Mouse (Mus musculus) MEL (cell line): Measurements from ENCODE around the gene Shc4. TPM values are rescaled to one million over a fixed set of nuclear protein-coding genes. Genes with fewer than 3 reads are reported as not detected.

Experiments
- DNase-seq: peaks from one replicate; pipeline ENCODE4 v3.0.0; 2011; ENCODE audit warnings: low read depth, low spot score
- H3K27ac ChIP-seq: 2 replicates; pipeline ENCODE4 v1.5.1; 2012; ENCODE audit warnings: low read depth, mild to moderate bottlenecking, control low read depth, low read length, moderate library complexity; ENCODE audit not compliant: control insufficient read depth
- H3K27me3 ChIP-seq, 2 experiments: fragments of 150-350 bp in 1 of 2; sonication (generic) in 1 of 2; 2 replicates each; pipeline ENCODE4 v1.6.1; 2012; ENCODE audit warnings: low read length in 2 of 2, mild to moderate bottlenecking in 2 of 2, improper control_type of control experiment in 1 of 2, moderate library complexity in 1 of 2; ENCODE audit not compliant: insufficient read depth in 2 of 2, control insufficient read depth in 1 of 2
- H3K36me3 ChIP-seq, 2 experiments: 2 replicates each; pipeline ENCODE4 v1.6.1; 2012 to 2014; ENCODE audit warnings: low read length in 2 of 2, improper control_type of control experiment in 1 of 2, inconsistent platforms in 1 of 2, mild to moderate bottlenecking in 1 of 2; ENCODE audit not compliant: insufficient read depth in 2 of 2, control insufficient read depth in 1 of 2
- H3K4me1 ChIP-seq, 2 experiments: fragments of 150-350 bp in 1 of 2; sonication (generic) in 1 of 2; 2 replicates each; pipeline ENCODE4 v1.6.1; 2012; ENCODE audit warnings: low read length in 2 of 2, improper control_type of control experiment in 1 of 2, mild to moderate bottlenecking in 1 of 2; ENCODE audit not compliant: insufficient read depth in 2 of 2, control insufficient read depth in 1 of 2
- H3K4me3 ChIP-seq, 2 experiments: fragments of 150-350 bp in 1 of 2; sonication (generic) in 1 of 2; 2 replicates each; pipeline ENCODE4 v1.5.1; 2012; ENCODE audit warnings: low read depth in 2 of 2, low read length in 2 of 2, mild to moderate bottlenecking in 2 of 2, moderate library complexity in 2 of 2, control low read depth in 1 of 2, improper control_type of control experiment in 1 of 2; ENCODE audit not compliant: control insufficient read depth in 1 of 2, insufficient read depth in 1 of 2
- H3K79me2 ChIP-seq: 2 replicates; pipeline ENCODE4 v1.6.1; 2012; ENCODE audit warnings: mild to moderate bottlenecking, low read length, moderate library complexity; ENCODE audit not compliant: control insufficient read depth, poor library complexity, insufficient read depth
- H3K9ac ChIP-seq: 2 replicates; pipeline ENCODE4 v1.6.1; 2012; ENCODE audit warnings: low read depth, mild to moderate bottlenecking, control low read depth, low read length, moderate library complexity; ENCODE audit not compliant: control insufficient read depth, poor library complexity, severe bottlenecking
- H3K9me3 ChIP-seq: fragments of 150-350 bp; sonication (generic); replicated peaks from 2 replicates; pipeline ENCODE4 v1.6.1; 2012; ENCODE audit warnings: mild to moderate bottlenecking, low read length, improper control_type of control experiment, moderate library complexity; ENCODE audit not compliant: insufficient read depth
- BHLHE40 ChIP-seq: IDR thresholded peaks from 2 replicates; pipeline ENCODE4 v1.6.1; 2012; ENCODE audit warnings: low read depth, mild to moderate bottlenecking, inconsistent platforms, low read length, improper control_type of control experiment, borderline replicate concordance
- ELF1 ChIP-seq: IDR thresholded peaks from 2 replicates; pipeline ENCODE4 v1.6.1; 2014; ENCODE audit warnings: low read depth, mild to moderate bottlenecking, inconsistent platforms, low read length, improper control_type of control experiment, moderate library complexity
- EP300 ChIP-seq, 2 experiments: IDR thresholded peaks; 2 replicates each; pipeline ENCODE4 v1.6.1; 2011; ENCODE audit warnings: improper control_type of control experiment in 2 of 2, low read length in 2 of 2, low read depth in 1 of 2, mild to moderate bottlenecking in 1 of 2
- ETS1 ChIP-seq: IDR thresholded peaks from 2 replicates; pipeline ENCODE4 v1.6.1; 2012; ENCODE audit warnings: low read depth, mild to moderate bottlenecking, inconsistent platforms, low read length, improper control_type of control experiment, moderate library complexity
- GABPA ChIP-seq: IDR thresholded peaks from 2 replicates; pipeline ENCODE4 v1.6.1; 2012; ENCODE audit warnings: low read depth, mild to moderate bottlenecking, inconsistent platforms, low read length, improper control_type of control experiment, moderate library complexity
- GATA1 ChIP-seq: IDR thresholded peaks from 2 replicates; pipeline ENCODE4 v1.6.1; 2011; ENCODE audit warnings: low read depth, low read length, improper control_type of control experiment
- HCFC1 ChIP-seq: IDR thresholded peaks from 2 replicates; pipeline ENCODE4 v1.6.1; 2012; ENCODE audit warnings: low read depth, mild to moderate bottlenecking, inconsistent platforms, low read length, improper control_type of control experiment, moderate library complexity
- KAT2A ChIP-seq: conservative IDR thresholded peaks from 2 replicates; pipeline ENCODE4 v1.6.1; 2012; ENCODE audit warnings: low read depth, low read length, improper control_type of control experiment, inconsistent platforms
- MAFK ChIP-seq: IDR thresholded peaks from 2 replicates; pipeline ENCODE4 v1.6.1; 2011; ENCODE audit warnings: low read depth, mild to moderate bottlenecking, low read length, improper control_type of control experiment, borderline replicate concordance
- MAX ChIP-seq: IDR thresholded peaks from 2 replicates; pipeline ENCODE4 v1.6.1; 2011; ENCODE audit warnings: low read length, improper control_type of control experiment
- MAZ ChIP-seq: IDR thresholded peaks from 2 replicates; pipeline ENCODE4 v1.6.1; 2012; ENCODE audit warnings: low read depth, mild to moderate bottlenecking, inconsistent platforms, low read length, improper control_type of control experiment
- MEF2A ChIP-seq: IDR thresholded peaks from 2 replicates; pipeline ENCODE4 v1.6.1; 2014; ENCODE audit warnings: low read depth, mild to moderate bottlenecking, inconsistent platforms, low read length, improper control_type of control experiment; ENCODE audit not compliant: poor library complexity, insufficient replicate concordance, severe bottlenecking; ENCODE audit errors: extremely low read depth
- MXI1 ChIP-seq: IDR thresholded peaks from 2 replicates; pipeline ENCODE4 v1.6.1; 2011; ENCODE audit warnings: mild to moderate bottlenecking, low read depth, low read length, improper control_type of control experiment
- MYB ChIP-seq: IDR thresholded peaks from 2 replicates; pipeline ENCODE4 v1.6.1; 2011; ENCODE audit warnings: mild to moderate bottlenecking, low read depth, low read length, improper control_type of control experiment
- NELFE ChIP-seq: IDR thresholded peaks from 2 replicates; pipeline ENCODE4 v1.6.1; 2011; ENCODE audit warnings: low read depth, low read length, improper control_type of control experiment
- NRF1 ChIP-seq: IDR thresholded peaks from 2 replicates; pipeline ENCODE4 v1.6.1; 2014; ENCODE audit warnings: low read depth, mild to moderate bottlenecking, inconsistent platforms, low read length, improper control_type of control experiment, moderate library complexity; ENCODE audit not compliant: poor library complexity, insufficient read depth, severe bottlenecking
- SMC3 ChIP-seq: IDR thresholded peaks from 2 replicates; pipeline ENCODE4 v1.6.1; 2011; ENCODE audit warnings: low read depth, low read length, improper control_type of control experiment
- TAL1 ChIP-seq: IDR thresholded peaks from 2 replicates; pipeline ENCODE4 v1.6.1; 2012; ENCODE audit warnings: mild to moderate bottlenecking, inconsistent platforms, low read length, moderate library complexity, mixed read lengths
- TBP ChIP-seq: IDR thresholded peaks from 2 replicates; pipeline ENCODE4 v1.8.0; 2011; ENCODE audit warnings: low read depth, low read length, improper control_type of control experiment
- TCF12 ChIP-seq: IDR thresholded peaks from 2 replicates; pipeline ENCODE4 v1.6.1; 2014; ENCODE audit warnings: low read depth, mild to moderate bottlenecking, inconsistent platforms, low read length, improper control_type of control experiment, moderate library complexity
- ZC3H11A ChIP-seq: IDR thresholded peaks from 2 replicates; pipeline ENCODE4 v1.6.1; 2012; ENCODE audit warnings: low read depth, mild to moderate bottlenecking, inconsistent platforms, low read length, improper control_type of control experiment
- ZKSCAN1 ChIP-seq: IDR thresholded peaks from 2 replicates; pipeline ENCODE4 v1.6.1; 2012; ENCODE audit warnings: low read depth, mild to moderate bottlenecking, inconsistent platforms, low read length, improper control_type of control experiment, moderate library complexity
- ZNF384 ChIP-seq: IDR thresholded peaks from 2 replicates; pipeline ENCODE4 v1.6.1; 2012; ENCODE audit warnings: low read depth, mild to moderate bottlenecking, inconsistent platforms, low read length, improper control_type of control experiment
- polyA plus RNA-seq, 2 experiments: library from polyadenylated mRNA; stranded (reverse) in 1 of 2; unstranded in 1 of 2; fragments of >175 nt in 1 of 2; fragments of >200 nt in 1 of 2; gene quantifications; 2 replicates each; pipeline versions ENCODE4 v1.2.1 to v1.2.4; 2012; ENCODE audit warnings: low replicate concordance in 2 of 2, low read depth in 1 of 2; ENCODE audit not compliant: insufficient read length in 2 of 2, insufficient read depth in 1 of 2, missing spikeins in 1 of 2
- total RNA-seq: library from RNA; depleted of rRNA; stranded (reverse); fragments of 300-350 nt; gene quantifications from 2 replicates; pipeline ENCODE4 v1.2.3, GENCODE M21; 2012

Gene Shc4
- total and polyA plus RNA-seq, 3 experiments = 0.38 to 1.1 TPM; not detected in 1

DNA sequence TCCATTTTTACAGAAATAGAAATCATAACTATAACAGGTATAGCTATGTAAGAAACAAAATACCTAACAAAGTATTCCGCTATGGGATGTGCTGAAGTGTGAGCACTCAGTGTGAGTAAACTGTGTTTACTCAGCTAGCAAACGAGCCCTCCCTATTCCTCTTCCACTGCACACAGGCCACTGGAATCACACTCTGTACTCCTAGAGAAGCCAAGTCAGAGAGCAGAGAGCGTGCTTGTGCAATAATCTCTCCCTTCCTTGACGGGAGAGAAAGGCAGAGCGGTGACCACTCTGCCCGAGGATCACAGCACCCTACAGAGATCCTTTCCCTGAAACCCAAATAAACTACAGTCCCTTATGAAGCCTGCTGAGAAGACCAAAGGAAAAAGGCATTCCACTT lies 125.7 kb downstream of the Shc4 start:
- peaks cover 0 to 19% of the 10 kb centered on the region in 2 experiments; a peak in 2 of 4 replicates for H3K36me3 ChIP-seq
- H3K9ac ChIP-seq = no peak overlapping the region
- DNase-seq = no peak
- no peaks in the 10 kb centered on the region for H3K9me3 ChIP-seq
- no peaks in the 10 kb centered on the region; the same call in 1 of the 2 replicates for H3K79me2 ChIP-seq
- H3K4me1 ChIP-seq = no peaks in the 10 kb centered on the region
- H3K27ac ChIP-seq = no peak overlapping the region
- H3K27me3 ChIP-seq = no peaks in the 10 kb centered on the region
- TF ChIP-seq MYB (no peak), KAT2A (no peak), ZNF384 (no peak), NELFE (no peak), EP300 (IDR thresholded peaks at IDR 0.05; ENCODE audit: low read depth in 1 of 2, low read length in 2 of 2) (no peak), TBP (no peak), HCFC1 (no peak), MAZ (no peak), GATA1 (no peak), SMC3 (no peak), GABPA (no peak), NRF1 (no peak), ZKSCAN1 (no peak), MXI1 (no peak)
- TF ChIP-seq, all 39 proteins: peak for 0
- no peak overlapping the region for H3K4me3 ChIP-seq

DNA sequence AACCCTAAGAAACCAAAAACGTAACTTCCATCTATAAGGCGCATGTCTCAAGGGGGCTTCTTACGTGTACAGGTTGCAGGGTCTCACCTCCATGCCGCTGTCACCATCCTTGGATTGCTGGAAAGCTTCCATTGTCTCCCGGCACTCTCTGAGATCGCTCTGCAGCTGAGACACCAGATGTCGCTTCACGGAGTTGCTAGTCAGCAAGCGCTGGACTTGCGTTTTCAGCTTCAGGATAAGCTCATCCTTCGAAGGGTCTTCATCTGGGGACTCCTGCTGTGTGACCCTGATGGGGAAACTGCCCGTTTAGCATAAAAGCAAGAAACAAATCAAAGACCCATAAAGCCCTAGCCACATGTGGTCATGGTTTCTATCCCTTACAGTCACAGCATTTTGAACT lies 129.2 kb downstream of the Shc4 start:
- no peak for TF ChIP-seq ELF1
- TF ChIP-seq HCFC1 = no peak
- no peak for TF ChIP-seq GABPA
- TF ChIP-seq ZKSCAN1 = no peak
- TF ChIP-seq TCF12 = no peak
- no peak for TF ChIP-seq TAL1
- no peak for TF ChIP-seq ETS1
- TF ChIP-seq GATA1 = no peak
- no peak for TF ChIP-seq KAT2A
- no peak for TF ChIP-seq MAX
- no peak for TF ChIP-seq MEF2A
- no peak for TF ChIP-seq BHLHE40
- no peak for TF ChIP-seq ZC3H11A
- no peak for TF ChIP-seq MAFK
- H3K4me3 ChIP-seq = no peak overlapping the region
- no peaks in the 10 kb centered on the region for H3K4me1 ChIP-seq
- H3K79me2 ChIP-seq = no peaks in the 10 kb centered on the region; the same call in 1 of the 2 replicates
- no peak overlapping the region for H3K9ac ChIP-seq
- no peak for DNase-seq
- no peaks in the 10 kb centered on the region for H3K27me3 ChIP-seq
- peaks cover 0 to 14% of the 10 kb centered on the region in 2 experiments; a peak in 3 of 4 replicates for H3K36me3 ChIP-seq
- no peak overlapping the region for H3K27ac ChIP-seq
- H3K9me3 ChIP-seq = no peaks in the 10 kb centered on the region
